Mouse (Mus musculus) hematopoietic stem cell, adult 5-6 weeks (primary cell): ENCODE measurements around the gene Gm765. TPM values are rescaled to one million over a fixed set of nuclear protein-coding genes. Genes with fewer than 3 reads are reported as not detected.

ENCODE experiments used
- ATAC-seq, 2 experiments: fragments of 125-278 bp in 1 of 2; replicated peaks in 1 of 2; 2 replicates each; pipeline ENCODE4 v1.8.0; 2016 to 2017; ENCODE audit warnings: inconsistent platforms in 2 of 2, mild to moderate bottlenecking in 2 of 2, moderate number of reproducible peaks in 2 of 2, low read depth in 1 of 2, moderate TSS enrichment in 1 of 2; ENCODE audit not compliant: low FRiP score in 2 of 2, poor library complexity in 2 of 2, severe bottlenecking in 2 of 2, insufficient read depth in 1 of 2, low TSS enrichment in 1 of 2
- total RNA-seq: library from RNA; stranded (forward); fragments of 172-1452, 232-1000 nt; gene quantifications from 2 replicates; pipeline ENCODE4 v1.2.3, GENCODE M21; 2017

Gm765 gene
- not detected in 2 replicates for total RNA-seq

DNA sequence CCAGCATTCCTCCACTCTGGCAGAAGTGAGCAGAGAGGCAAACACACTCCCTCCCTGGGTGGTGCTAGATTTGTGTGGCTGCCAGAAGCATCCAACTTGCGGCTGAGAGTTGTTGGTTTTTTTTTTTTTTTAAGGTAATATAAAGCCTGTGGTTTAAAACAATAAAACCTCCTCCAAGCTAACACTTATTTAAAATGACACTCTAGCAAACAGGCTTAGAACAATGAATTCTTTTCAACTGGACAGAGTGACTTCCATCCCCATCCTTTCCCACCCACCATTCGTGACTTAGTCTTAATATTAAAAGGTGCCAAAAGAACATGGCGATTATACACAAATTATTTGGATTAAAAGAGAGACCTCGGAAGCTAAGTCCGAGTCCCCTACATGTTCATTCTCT, at the start of gene Gm765:
TSS of gene Gm765 (minus strand) at position 101 of the 400 bp plus-strand sequence.
- no peak for ATAC-seq

DNA sequence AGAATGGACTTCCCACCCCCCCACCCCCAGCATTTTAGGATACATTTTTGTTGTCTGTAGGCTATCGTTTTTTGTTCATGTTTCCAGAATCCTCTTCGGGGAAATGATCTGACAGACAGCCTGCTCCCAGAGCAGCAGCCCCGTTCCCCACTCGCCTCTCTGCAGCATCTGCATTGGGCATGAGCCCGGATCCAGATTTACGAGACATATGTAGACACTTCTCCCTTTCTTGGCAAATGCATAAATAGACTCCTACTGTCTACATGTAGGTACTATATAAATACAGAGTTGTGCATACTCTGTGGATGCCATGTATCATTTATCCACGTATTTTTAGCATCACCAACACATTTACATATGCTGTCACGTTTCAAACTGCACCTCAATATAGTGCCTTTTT, 42.9 kb upstream of the Gm765 start:
- ATAC-seq = no peak

DNA sequence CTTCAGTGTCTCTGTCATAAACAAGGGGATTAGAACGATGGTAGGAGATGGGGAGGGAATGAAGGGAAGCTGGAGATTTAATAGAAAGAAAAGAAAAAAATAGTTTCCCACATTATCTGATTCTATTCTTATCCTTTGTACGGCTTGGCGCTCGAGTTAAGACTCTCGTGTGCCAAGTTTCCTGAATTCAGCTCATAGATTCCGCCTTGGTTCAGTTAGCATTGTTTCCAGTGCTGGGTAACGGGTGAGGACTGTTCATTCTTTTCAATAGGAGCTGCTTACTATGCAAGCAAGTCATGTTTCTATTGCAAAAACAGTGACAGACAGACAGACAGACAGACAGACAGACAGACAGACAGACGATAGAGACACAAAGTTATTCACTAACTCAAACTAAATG, 41.9 kb upstream of the Gm765 start:
- ATAC-seq = no peak

DNA sequence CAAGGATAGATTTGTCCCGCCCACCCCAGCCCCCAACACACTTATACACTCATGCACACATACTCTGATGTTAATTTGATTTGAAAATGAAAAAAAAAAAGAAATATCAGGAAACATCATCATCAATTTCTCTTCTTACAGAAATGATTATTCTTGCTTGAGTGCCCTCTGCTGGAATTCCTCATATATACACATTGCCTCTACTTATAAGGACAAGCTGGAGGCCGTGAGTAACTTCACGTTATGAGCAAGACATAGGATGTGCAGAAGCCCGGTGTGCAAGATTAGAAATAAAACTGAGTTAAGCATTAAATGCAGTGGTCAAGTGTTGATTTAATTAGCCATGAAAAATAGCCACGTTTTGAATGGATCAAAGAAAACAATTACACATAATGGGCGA, 40.9 kb upstream of the Gm765 start:
- no peak for ATAC-seq

DNA sequence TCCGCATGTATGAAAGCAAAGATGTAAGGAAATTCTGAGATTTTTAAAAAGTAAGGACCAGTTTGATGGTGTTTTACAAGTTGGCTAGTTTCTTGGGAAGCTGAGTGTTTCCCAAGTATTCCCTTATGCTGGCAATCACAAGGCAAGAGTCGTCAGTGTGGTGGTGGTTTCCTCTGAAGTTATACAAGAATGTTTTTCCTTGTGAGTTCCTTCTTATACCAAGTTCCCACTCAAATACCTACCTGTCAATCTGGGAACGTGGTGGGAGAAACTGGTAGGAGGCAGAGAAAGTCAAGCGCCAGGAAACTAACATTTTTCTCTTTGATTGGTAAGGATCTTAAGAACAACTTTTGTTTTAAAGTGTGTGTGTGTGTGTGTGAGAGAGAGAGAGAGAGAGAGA, 23.6 kb upstream of the Gm765 start:
- ATAC-seq = no peak

DNA sequence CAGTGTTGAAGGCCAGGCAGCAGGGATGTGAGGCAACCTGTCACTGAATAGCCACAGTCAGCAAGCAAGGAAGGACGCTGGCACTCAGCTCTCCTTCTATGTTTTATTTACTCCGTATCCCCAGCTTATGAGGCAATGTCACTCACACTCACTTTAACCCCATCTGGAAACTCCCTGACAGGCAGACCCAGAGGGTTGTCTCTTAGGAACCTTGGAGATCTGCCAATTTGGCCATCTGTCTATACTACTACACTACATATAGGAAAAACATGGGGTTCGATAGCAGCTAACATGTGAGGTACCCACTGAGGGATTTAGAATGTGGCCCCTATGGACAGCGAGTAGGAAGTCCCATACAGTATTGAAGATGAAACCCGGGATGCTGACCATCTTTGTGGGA, 12.7 kb upstream of the Gm765 start:
- no peak for ATAC-seq

DNA sequence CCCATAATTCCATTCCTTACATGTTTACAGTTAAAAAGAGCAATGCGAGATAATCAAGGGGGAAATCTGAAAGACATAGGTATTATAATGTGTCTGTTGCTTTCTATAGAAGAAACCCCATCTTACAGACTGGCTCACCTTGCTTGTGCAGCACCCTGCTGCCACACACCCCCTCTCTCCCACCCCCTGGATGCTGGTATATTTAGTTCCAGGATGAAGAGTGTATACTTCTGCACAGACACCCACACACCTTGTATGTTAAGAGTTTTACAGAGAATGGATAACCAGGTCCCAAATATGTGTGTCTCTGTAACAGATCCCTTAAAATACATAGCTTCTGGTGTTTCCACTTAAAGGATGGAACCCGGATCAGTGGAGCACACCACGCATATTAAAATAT, 10.7 kb upstream of the Gm765 start:
- ATAC-seq = no peak

DNA sequence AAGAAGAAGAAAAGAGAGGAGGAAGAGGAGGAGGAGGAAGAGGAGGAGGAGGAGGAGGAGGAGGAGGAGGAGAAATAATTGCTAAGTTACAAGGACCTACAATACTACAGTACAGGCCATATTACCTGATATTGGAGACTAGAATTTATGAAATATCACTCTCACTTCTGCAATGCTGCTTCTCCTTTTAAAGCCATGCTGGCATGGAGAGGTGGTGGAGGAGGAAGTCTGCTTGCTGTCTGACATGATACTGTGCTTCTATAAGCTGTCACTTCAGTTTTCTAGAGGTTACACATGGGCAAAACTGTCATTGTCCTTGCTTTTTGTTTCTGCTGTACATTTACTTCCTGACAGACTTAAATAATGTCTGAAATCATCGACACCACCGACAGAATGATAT, 9.8 kb downstream of the Gm765 start:
- no peak for ATAC-seq

DNA sequence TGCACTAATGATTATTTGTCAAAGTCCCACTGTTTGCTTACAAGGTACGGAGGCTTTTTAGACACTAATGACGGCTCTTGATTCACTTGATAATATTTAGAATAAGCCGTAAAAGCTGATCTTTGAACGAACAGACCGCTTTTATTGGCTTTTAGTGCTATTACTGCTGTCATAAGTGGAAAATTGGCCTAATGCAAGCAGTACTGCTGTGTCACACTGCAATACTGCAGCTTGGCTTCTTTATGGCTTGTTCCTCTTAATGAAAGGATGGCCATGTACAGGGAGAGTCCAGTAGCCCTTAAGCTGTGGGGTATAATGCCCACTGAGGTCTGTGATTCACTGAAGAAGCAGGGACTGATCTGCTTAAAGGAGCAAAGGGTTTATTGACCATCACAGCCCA, 30.9 kb downstream of the Gm765 start:
- ATAC-seq = no peak

DNA sequence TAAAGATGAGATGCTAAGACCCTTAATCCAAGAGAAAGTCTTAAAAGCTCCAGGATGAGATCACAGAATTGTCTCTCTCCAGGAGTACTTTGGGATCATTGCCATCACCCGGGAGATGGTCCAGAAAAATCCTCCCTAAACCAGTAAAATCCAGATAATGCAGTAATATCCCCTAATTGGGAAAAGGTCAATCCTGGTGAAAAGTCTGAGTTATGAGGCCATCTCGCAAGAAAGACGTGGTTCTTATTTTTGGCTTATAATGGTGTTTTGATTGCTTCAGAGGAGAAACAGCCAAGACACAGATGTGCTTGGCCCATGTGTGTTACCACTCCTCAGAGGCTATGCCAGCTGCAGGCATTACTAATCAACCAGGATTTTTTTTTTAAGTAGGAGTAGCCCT, 34.9 kb downstream of the Gm765 start:
- ATAC-seq = no peak

DNA sequence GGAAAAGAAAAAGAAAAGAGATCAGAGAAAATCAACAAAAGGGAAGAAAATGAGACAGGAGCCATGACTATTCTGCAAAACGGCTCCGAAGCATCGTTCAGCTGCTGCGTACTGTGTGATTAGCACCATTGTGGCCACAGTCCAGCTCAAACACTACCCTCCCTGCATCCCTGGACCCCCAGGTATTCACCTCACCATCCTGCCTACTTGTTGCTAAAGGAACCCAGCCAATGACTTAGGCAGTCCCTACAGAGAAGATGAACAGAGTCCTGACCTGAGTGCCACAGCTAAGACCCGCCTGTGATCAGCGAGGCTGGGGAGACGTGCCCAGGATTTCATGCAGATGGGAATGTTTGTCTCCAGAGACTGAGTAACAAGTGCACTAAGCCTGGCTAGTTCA, 35.4 kb downstream of the Gm765 start:
- no peak for ATAC-seq

DNA sequence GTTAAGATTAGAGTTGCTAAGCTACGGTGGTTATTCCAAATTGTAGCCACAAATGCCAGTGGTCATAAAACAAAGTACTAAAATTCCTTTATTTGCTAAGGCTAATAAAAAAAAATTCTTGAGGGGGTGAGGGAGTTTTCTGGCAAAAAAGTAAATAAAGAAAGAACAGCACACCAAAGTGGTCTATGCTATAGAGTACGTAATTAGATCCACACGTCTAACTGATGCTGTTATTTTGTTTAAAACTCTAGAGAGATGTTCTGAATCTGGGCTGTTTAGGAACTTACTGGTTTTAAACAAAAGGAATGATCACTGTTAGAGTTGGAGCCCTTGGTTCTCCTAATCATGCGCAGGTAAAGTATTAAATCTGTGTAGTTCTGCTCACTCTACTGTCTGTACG, 50.5 kb downstream of the Gm765 start:
- ATAC-seq = no peak

DNA sequence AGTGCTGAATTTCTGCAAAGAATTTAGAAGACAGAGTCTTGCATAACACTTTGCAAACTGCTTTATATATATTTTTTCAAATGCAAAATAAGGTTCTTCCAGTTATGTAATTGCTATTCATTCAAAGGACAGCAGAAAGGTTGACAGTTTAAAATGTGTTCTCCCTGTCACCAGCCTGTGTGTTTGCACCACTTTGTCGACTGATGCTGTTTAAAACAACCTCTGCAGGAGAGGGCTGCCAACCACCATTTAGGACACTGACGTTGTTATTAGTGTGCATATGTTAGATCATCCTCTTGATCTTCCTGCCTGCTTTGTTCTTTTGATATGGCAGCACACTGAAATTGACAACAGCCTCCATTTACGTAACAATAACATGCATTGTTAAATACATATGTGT, 54.2 kb downstream of the Gm765 start:
- no peak for ATAC-seq

DNA sequence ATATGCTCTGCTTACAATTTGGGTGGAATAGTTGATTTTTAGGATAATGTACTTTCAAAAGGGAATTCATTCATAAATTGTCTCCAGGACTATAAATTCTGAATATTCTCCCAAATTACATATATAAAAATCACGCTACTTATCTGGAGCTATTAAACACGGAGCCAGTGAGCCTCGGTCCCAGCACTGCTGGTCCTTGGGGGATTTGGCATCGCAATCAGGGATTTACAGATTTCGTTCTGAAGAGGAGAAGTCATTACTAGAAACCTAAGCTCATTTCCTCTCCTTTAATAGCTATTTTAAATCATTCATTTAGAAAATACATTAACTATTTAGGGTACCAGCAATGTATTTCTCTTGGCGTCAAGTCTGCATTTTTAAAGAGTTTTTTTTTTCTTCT, 55.0 kb downstream of the Gm765 start:
- no peak for ATAC-seq

DNA sequence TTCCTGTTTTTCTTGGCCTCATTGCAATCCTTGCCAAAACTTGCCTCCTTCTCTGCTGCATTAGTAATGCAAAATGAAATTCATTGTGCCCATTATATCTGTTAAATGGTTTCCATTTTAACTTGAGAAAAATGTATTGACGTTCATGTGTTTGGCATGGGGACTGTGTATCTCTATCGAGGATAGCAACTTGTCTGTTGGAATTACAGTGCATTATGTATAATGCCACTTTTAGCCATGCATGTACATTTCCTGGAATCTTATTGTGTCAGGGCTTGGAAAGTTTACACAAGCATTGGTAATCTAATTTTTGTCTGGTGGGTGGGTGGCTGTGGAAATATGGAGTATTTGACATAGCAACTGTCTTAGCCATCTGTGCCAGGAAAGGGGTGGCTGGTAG, 57.4 kb downstream of the Gm765 start:
- ATAC-seq = no peak

DNA sequence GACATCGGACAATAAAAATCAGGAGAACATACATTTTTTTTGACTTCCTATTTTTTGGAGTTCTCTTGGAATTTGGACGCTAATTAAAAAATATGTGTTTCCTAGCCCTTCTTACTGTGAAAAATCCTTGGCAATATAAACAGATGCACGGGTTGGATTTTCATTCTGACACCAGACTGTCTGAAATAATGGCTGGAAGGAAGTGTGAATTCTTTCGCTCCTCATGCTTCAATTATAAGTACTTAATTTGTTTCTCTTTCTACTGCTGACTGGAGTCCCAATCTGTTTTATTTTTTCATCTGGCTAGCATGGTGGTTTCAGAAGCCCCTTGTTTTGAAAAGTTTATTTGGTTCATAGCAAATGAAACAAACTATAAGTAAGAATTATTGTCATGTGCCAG, 59.8 kb downstream of the Gm765 start:
- ATAC-seq = no peak

DNA sequence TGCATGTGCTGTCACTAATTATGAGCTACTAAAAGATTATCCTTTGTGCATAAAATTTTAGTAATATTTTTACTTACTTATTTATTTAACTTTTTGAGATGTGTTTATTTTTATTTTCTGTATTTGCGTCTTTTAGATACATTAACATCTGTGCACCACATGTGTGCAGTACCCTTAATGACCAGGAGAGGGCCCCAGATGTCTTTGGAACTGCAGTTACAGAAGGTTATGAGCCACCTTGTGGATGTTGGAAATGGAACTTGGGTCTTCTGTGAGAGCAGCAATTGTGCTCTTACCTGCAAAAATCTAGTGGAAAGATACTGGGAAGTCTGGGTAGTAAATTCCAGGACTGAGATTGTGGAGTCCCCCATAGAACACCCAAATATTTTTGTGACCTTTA, 71.0 kb downstream of the Gm765 start:
- ATAC-seq = no peak

DNA sequence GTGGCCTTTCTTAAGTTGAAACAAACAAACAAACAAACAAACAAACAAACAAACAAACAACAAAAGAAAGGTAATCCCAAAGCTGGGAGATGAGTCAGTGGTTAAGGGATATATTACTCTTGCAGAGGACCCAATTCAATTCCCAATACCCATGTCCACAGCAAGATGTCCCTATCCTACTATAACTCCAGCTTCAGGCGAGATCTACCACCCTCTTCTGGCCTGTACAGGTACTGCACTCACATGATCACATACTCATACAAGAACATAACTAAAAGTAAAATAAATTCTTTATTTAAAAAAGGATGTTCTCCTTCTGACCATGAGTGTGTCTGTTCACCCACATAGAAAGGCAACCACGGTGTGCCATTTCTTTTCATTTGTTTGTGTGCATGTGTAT, 79.6 kb downstream of the Gm765 start:
- ATAC-seq = no peak

DNA sequence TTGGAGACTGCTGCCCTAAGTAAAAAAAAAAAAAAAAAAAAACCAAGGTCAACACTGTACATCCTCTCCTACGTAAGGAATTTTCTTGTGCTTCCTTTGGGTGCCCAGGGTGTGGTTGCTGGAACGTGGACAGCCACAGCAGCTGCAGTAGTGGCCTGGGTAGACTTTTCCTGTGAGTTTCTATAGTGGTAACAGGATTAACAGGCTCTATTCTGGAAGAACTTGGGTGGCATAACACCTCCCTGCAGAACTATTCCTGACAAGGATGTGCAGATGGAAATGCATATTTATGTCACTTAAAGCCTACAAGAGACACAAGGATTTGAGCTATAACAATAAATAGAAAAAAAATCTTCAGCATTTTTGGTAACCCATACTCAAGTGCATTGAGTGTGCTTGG, 83.5 kb downstream of the Gm765 start:
- no peak for ATAC-seq

DNA sequence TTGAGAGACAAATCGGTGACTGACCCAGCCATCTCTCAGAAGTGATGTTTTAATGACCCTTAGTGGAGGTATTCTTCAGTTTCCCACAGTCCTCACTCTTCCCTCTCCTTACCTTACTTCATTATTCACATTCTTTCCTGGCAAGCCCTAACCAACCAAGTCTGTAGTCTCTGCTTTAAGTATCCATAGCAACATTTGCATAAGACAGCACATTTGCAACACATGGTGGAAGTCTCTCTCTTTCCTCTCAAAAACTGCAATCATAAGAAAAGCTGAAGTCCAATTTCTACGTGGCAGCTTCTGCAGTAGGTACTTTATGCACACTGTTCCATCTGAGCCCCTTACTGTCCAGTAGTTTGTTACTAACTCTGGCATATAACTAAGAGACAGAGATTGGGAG, 96.1 kb downstream of the Gm765 start:
- ATAC-seq = no peak
